Comparison of ENCODE assay signal across 8 mouse cellular contexts in the genomic region with DNA sequence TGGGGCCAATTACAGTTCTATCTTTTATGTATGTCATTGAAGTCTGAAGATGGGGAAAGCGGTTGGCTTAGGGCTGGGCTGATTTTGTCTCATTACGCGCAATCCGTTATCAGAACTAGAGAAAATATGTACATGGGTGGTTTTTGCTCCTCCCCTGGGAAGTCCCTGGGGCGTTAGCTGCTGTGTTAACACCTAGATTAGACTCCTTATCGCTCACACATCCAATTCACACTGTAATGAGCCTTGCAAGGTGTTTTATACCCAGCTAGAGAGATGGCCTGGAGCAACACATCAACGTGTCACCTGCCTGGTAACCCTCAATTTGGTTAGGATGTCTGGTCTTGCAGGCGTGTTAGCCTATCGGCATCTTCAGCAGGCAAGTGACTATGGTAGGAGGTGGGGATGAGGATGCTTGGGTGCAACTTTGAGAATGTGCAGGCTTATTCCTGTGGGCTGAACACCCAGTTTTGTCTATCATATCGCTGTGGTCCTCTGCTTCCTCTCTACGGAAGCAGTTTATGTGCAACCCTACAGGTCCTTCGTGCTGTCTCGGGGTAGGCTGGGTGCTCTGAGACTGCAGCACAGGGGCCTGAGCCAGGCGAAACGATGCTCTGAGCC. TPM values are rescaled to one million over a fixed set of nuclear protein-coding genes. Genes with fewer than 3 reads are reported as not detected.
DNase-seq lines count a peak whose midpoint lies in the region; ATAC-seq and TF ChIP-seq lines count a peak whose summit lies in the region.

No protein-coding gene starts in this region.

- H3K9me3 ChIP-seq in forebrain, embryonic 10.5 days: no peaks in the 10 kb centered on the region
- H3K9me3 ChIP-seq in limb, embryonic 14.5 days (ENCODE audit: control insufficient read depth, low read length): no peaks in the 10 kb centered on the region

- TF ChIP-seq CTCF in testis, adult 2 months (IDR thresholded peaks at IDR 0.05; ENCODE audit: control insufficient read depth, insufficient read depth, insufficient replicate concordance, low read depth, low read length): no peak
- no peak for TF ChIP-seq CTCF in olfactory bulb, adult 2 months (IDR thresholded peaks at IDR 0.05; ENCODE audit: insufficient read depth, low read depth, low read length)

- no peaks in the 10 kb centered on the region for H3K36me3 ChIP-seq in testis, adult 2 months (ENCODE audit: control insufficient read depth, insufficient read depth, low read length)
- peaks cover 54% of the 10 kb centered on the region for H3K36me3 ChIP-seq in forebrain, embryonic 10.5 days (replicated peaks)
- peaks cover 24% of the 10 kb centered on the region for H3K36me3 ChIP-seq in limb, embryonic 14.5 days (ENCODE audit: control insufficient read depth, insufficient read depth, low read length)

- peak overlapping the region; percentile 2; the same call in 1 of the 2 replicates for H3K27ac ChIP-seq in testis, adult 2 months (ENCODE audit: control insufficient read depth, insufficient read depth, low read depth, low read length)
- peak overlapping the region; percentile 49 for H3K27ac ChIP-seq in forebrain, embryonic 10.5 days
- H3K27ac ChIP-seq in limb, embryonic 14.5 days (replicated peaks; ENCODE audit: low read depth, low read length): no peak overlapping the region
- H3K27ac ChIP-seq in olfactory bulb, adult 2 months (ENCODE audit: insufficient read depth, low read depth, low read length): no peak overlapping the region

- peak overlapping the region; percentile 35 for H3K9ac ChIP-seq in limb, embryonic 14.5 days (ENCODE audit: low read depth, low read length, severe bottlenecking)

- peaks cover 48% of the 10 kb centered on the region for H3K4me1 ChIP-seq in testis, adult 2 months (ENCODE audit: control insufficient read depth, insufficient read depth, low read length)
- H3K4me1 ChIP-seq in forebrain, embryonic 10.5 days: peaks cover 76% of the 10 kb centered on the region
- peaks cover 42% of the 10 kb centered on the region for H3K4me1 ChIP-seq in limb, embryonic 14.5 days (ENCODE audit: control insufficient read depth, insufficient read depth, low read length)
- H3K4me1 ChIP-seq in olfactory bulb, adult 2 months (ENCODE audit: control insufficient read depth, insufficient read depth, low read length): peaks cover 31% of the 10 kb centered on the region

- peak overlapping the region; percentile 91 for H3K4me3 ChIP-seq in testis, adult 2 months (ENCODE audit: control insufficient read depth, low read depth, low read length)
- H3K4me3 ChIP-seq in forebrain, embryonic 10.5 days: peak overlapping the region; percentile 88
- peak overlapping the region; percentile 91 for H3K4me3 ChIP-seq in limb, embryonic 14.5 days (replicated peaks; ENCODE audit: low read length)
- peak overlapping the region; percentile 26 for H3K4me3 ChIP-seq in olfactory bulb, adult 2 months (ENCODE audit: insufficient read depth, low read depth, low read length)

- DNase-seq in testis, postnatal 10 days (ENCODE audit: low spot score): no peak
- DNase-seq in forebrain, embryonic 10.5 days (ENCODE audit: extremely low spot score, low spot score): no peak
- DNase-seq in limb, embryonic 14.5 days (ENCODE audit: low spot score): no peak
- no peak for DNase-seq in frontal cortex, postnatal 14 days (ENCODE audit: low spot score in 2 of 2)
- DNase-seq in kidney, postnatal 25 days: no peak
- DNase-seq in right cerebral cortex, postnatal 25 days: no peak

- 85% methylated on average over 15 of the region's 15 CpGs for WGBS in forebrain, embryonic 10.5 days
- 74% methylated on average over 15 of the region's 15 CpGs for WGBS in limb, embryonic 14.5 days
- 57% methylated on average over 15 of the region's 15 CpGs for WGBS in olfactory bulb, adult 2 months

- H3K27me3 ChIP-seq in testis, adult 2 months (ENCODE audit: control insufficient read depth, insufficient read depth, low read length): no peaks in the 10 kb centered on the region
- peaks cover 17% of the 10 kb centered on the region for H3K27me3 ChIP-seq in forebrain, embryonic 10.5 days (ENCODE audit: poor library complexity, severe bottlenecking)
- no peaks in the 10 kb centered on the region for H3K27me3 ChIP-seq in limb, embryonic 14.5 days (ENCODE audit: control insufficient read depth, insufficient read depth, low read length)

- ATAC-seq in limb, embryonic 14.5 days (ENCODE audit: low FRiP score, low read depth): no peak

- H3K4me2 ChIP-seq in limb, embryonic 14.5 days (replicated peaks; ENCODE audit: low read depth, low read length, severe bottlenecking): peak overlapping the region; percentile 88

- TF ChIP-seq POLR2A in testis, adult 2 months (IDR thresholded peaks at IDR 0.05; ENCODE audit: control insufficient read depth, low read depth, low read length): no peak
- TF ChIP-seq POLR2A in limb, embryonic 14.5 days (IDR thresholded peaks at IDR 0.05; ENCODE audit: borderline replicate concordance, extremely low read depth, insufficient read depth, insufficient read length): no peak
- no peak for TF ChIP-seq POLR2A in olfactory bulb, adult 2 months (IDR thresholded peaks at IDR 0.05; ENCODE audit: insufficient read depth, low read depth, low read length)

RNA-seq across cellular contexts. Expression of a gene that starts 1.0 kb away (rescaled TPM):
- 105 and 122 TPM in 2 replicates for polyA plus RNA-seq in testis, adult 2 months (2012; rRNA removed)
- 6.6 and 8.4 TPM in 2 replicates for polyA plus RNA-seq in forebrain, embryonic 10.5 days (2016; fragmentation: Nextera tagmentation; extraction: Ambion mirVana)
- polyA plus RNA-seq in limb, embryonic 14.5 days (2012; rRNA removed): 51.0 and 51.1 TPM in 2 replicates
- 20.0 and 25.4 TPM in 2 replicates for polyA plus RNA-seq in limb, embryonic 14.5 days (2014; fragmentation: Nextera tagmentation; extraction: Ambion mirVana)
- polyA plus RNA-seq in olfactory bulb, adult 2 months (2012; ENCODE audit: insufficient read depth, insufficient read length, low replicate concordance, missing spikeins): not detected in 2 replicates

RNA-seq across cellular contexts. Expression of a gene that starts 2.4 kb away (rescaled TPM):
- 256 and 286 TPM in 2 replicates for polyA plus RNA-seq in testis, adult 2 months (2012; rRNA removed)
- polyA plus RNA-seq in forebrain, embryonic 10.5 days (2016; fragmentation: Nextera tagmentation; extraction: Ambion mirVana): 120 and 127 TPM in 2 replicates
- 169 and 253 TPM in 2 replicates for polyA plus RNA-seq in limb, embryonic 14.5 days (2012; rRNA removed)
- 125 TPM in 2 replicates for polyA plus RNA-seq in limb, embryonic 14.5 days (2014; fragmentation: Nextera tagmentation; extraction: Ambion mirVana)
- polyA plus RNA-seq in olfactory bulb, adult 2 months (2012; ENCODE audit: insufficient read depth, insufficient read length, low replicate concordance, missing spikeins): not detected in 2 replicates

RNA-seq across cellular contexts. Expression of a gene that starts 13.6 kb away (rescaled TPM):
- polyA plus RNA-seq in testis, adult 2 months (2012; rRNA removed): 7.6 and 8.1 TPM in 2 replicates
- 2.6 and 4.9 TPM in 2 replicates for polyA plus RNA-seq in forebrain, embryonic 10.5 days (2016; fragmentation: Nextera tagmentation; extraction: Ambion mirVana)
- polyA plus RNA-seq in limb, embryonic 14.5 days (2012; rRNA removed): 341 and 441 TPM in 2 replicates
- polyA plus RNA-seq in limb, embryonic 14.5 days (2014; fragmentation: Nextera tagmentation; extraction: Ambion mirVana): 99.8 and 103 TPM in 2 replicates
- not detected in 2 replicates for polyA plus RNA-seq in olfactory bulb, adult 2 months (2012; ENCODE audit: insufficient read depth, insufficient read length, low replicate concordance, missing spikeins)

RNA-seq across cellular contexts. Expression of a gene that starts 22.9 kb away (rescaled TPM):
- polyA plus RNA-seq in testis, adult 2 months (2012; rRNA removed): 10.2 and 10.8 TPM in 2 replicates
- 0.19 TPM in 1 of 2 replicates, not detected in the other for polyA plus RNA-seq in forebrain, embryonic 10.5 days (2016; fragmentation: Nextera tagmentation; extraction: Ambion mirVana)
- polyA plus RNA-seq in limb, embryonic 14.5 days (2012; rRNA removed): 0.41 and 0.63 TPM in 2 replicates
- 0.65 and 0.81 TPM in 2 replicates for polyA plus RNA-seq in limb, embryonic 14.5 days (2014; fragmentation: Nextera tagmentation; extraction: Ambion mirVana)
- not detected in 2 replicates for polyA plus RNA-seq in olfactory bulb, adult 2 months (2012; ENCODE audit: insufficient read depth, insufficient read length, low replicate concordance, missing spikeins)

RNA-seq across cellular contexts. Expression of a gene that starts 38.4 kb away (rescaled TPM):
- 63.4 and 67.4 TPM in 2 replicates for polyA plus RNA-seq in testis, adult 2 months (2012; rRNA removed)
- 26.8 and 27.1 TPM in 2 replicates for polyA plus RNA-seq in forebrain, embryonic 10.5 days (2016; fragmentation: Nextera tagmentation; extraction: Ambion mirVana)
- polyA plus RNA-seq in limb, embryonic 14.5 days (2012; rRNA removed): 101 and 160 TPM in 2 replicates
- polyA plus RNA-seq in limb, embryonic 14.5 days (2014; fragmentation: Nextera tagmentation; extraction: Ambion mirVana): 31.8 and 32.3 TPM in 2 replicates
- polyA plus RNA-seq in olfactory bulb, adult 2 months (2012; ENCODE audit: insufficient read depth, insufficient read length, low replicate concordance, missing spikeins): not detected in 2 replicates

Comparison
In these comparisons a context has a peak if more than half of its experiments do, and no peak if none do; other contexts are left out.
1. H3K27ac ChIP-seq: peak in testis, adult 2 months (single experiment) and forebrain, embryonic 10.5 days (single experiment); none in limb, embryonic 14.5 days (single experiment) and olfactory bulb, adult 2 months (single experiment).
2. H3K4me3 ChIP-seq: peak in every context shown above with its lines; median percentile 91 in testis, adult 2 months; 91 in limb, embryonic 14.5 days; 88 in forebrain, embryonic 10.5 days; 26 in olfactory bulb, adult 2 months.
3. RNA of a gene that starts 13.6 kb away (polyA plus RNA-seq): 99.8 to 441 TPM in limb, embryonic 14.5 days and not detected in olfactory bulb, adult 2 months; 7.6 to 8.1 TPM in testis, adult 2 months and 2.6 to 4.9 TPM in forebrain, embryonic 10.5 days; every median in the first group is over 10 times any median in the second.